Mouse (Mus musculus) splenic B cell, adult 2 months (primary cell): ENCODE data around the gene Mpo.

Experiments
- DNase-seq: peaks from one replicate; pipeline ENCODE4 v3.0.0-alpha.2; 2011; ENCODE audit warnings: low read depth, low spot score
- H3K27me3 ChIP-seq: 2 replicates; pipeline ENCODE4 v1.6.1; 2012; ENCODE audit warnings: mild to moderate bottlenecking, low read length, moderate library complexity, mixed read lengths; ENCODE audit not compliant: control insufficient read depth, poor library complexity, insufficient read depth, severe bottlenecking
- H3K36me3 ChIP-seq: 2 replicates; pipeline ENCODE4 v1.6.1; 2012; ENCODE audit warnings: mild to moderate bottlenecking, low read length, moderate library complexity, mixed read lengths; ENCODE audit not compliant: control insufficient read depth, poor library complexity, insufficient read depth, severe bottlenecking

Mpo gene

GRCm38 (mm10) chr11:87763511-87763987 lies 29.8 kb upstream of the Mpo start:
- no peaks in the 10 kb centered on the region for H3K36me3 ChIP-seq
- peak; percentile 62 for DNase-seq
- H3K27me3 ChIP-seq = no peaks in the 10 kb centered on the region; the same call in 1 of the 2 replicates

GRCm38 (mm10) chr11:87763988-87764876 lies 29.1 kb upstream of the Mpo start:
- Histone ChIP-seq H3K27me3 (no peaks in the 10 kb centered on the region; the same call in 1 of the 2 replicates), H3K36me3 (no peaks in the 10 kb centered on the region)
- DNase-seq = peak; percentile 72

- no peaks in the 10 kb centered on the region for H3K36me3 ChIP-seq
- DNase-seq = peak; percentile 17
These were observed 24.6 kb upstream of the Mpo start for GRCm38 (mm10) chr11:87768745-87769144.

GRCm38 (mm10) chr11:87770989-87771388 lies 22.4 kb upstream of the Mpo start:
- Histone ChIP-seq H3K36me3 (no peaks in the 10 kb centered on the region), H3K27me3 (no peaks in the 10 kb centered on the region)
- DNase-seq = peak; percentile 90

More at GRCm38 (mm10) chr11:87768745-87769144, 24.6 kb upstream of the Mpo start:
- H3K27me3 ChIP-seq = no peaks in the 10 kb centered on the region; the same call in 1 of the 2 replicates

GRCm38 (mm10) chr11:87772354-87772753 lies 21.0 kb upstream of the Mpo start:
- no peaks in the 10 kb centered on the region for H3K36me3 ChIP-seq
- DNase-seq = peak; percentile 12
- H3K27me3 ChIP-seq = no peaks in the 10 kb centered on the region

- Histone ChIP-seq H3K36me3 (no peaks in the 10 kb centered on the region), H3K27me3 (no peaks in the 10 kb centered on the region)
- peak; percentile 27 for DNase-seq
These were observed 15.1 kb upstream of the Mpo start for GRCm38 (mm10) chr11:87778100-87778765.

GRCm38 (mm10) chr11:87778915-87779314 lies 14.5 kb upstream of the Mpo start:
- no peaks in the 10 kb centered on the region for H3K27me3 ChIP-seq
- H3K36me3 ChIP-seq = no peaks in the 10 kb centered on the region
- peak; percentile 11 for DNase-seq

GRCm38 (mm10) chr11:87779392-87779791 lies 14.0 kb upstream of the Mpo start:
- Histone ChIP-seq H3K36me3 (no peaks in the 10 kb centered on the region), H3K27me3 (no peaks in the 10 kb centered on the region)
- peak; percentile 11 for DNase-seq

- no peaks in the 10 kb centered on the region for H3K36me3 ChIP-seq
- peak; percentile 12 for DNase-seq
- no peaks in the 10 kb centered on the region for H3K27me3 ChIP-seq
These were observed 13.3 kb upstream of the Mpo start for GRCm38 (mm10) chr11:87780130-87780529.

GRCm38 (mm10) chr11:87790088-87790487 lies 3.3 kb upstream of the Mpo start:
- DNase-seq = no peak
- Histone ChIP-seq H3K27me3 (no peaks in the 10 kb centered on the region), H3K36me3 (no peaks in the 10 kb centered on the region)

GRCm38 (mm10) chr11:87801711-87802275 lies 8.4 kb downstream of the Mpo start:
- H3K36me3 ChIP-seq = no peaks in the 10 kb centered on the region
- H3K27me3 ChIP-seq = no peaks in the 10 kb centered on the region
- no peak for DNase-seq

GRCm38 (mm10) chr11:87802621-87803020 lies 9.2 kb downstream of the Mpo start:
- Histone ChIP-seq H3K27me3 (no peaks in the 10 kb centered on the region), H3K36me3 (no peaks in the 10 kb centered on the region)
- DNase-seq = no peak

GRCm38 (mm10) chr11:87805448-87805847 lies 12.1 kb downstream of the Mpo start:
- DNase-seq = peak; percentile 65
- no peaks in the 10 kb centered on the region for H3K27me3 ChIP-seq

GRCm38 (mm10) chr11:87807433-87807832 lies 14.1 kb downstream of the Mpo start:
- Histone ChIP-seq H3K27me3 (no peaks in the 10 kb centered on the region), H3K36me3 (no peaks in the 10 kb centered on the region)
- no peak for DNase-seq

More at GRCm38 (mm10) chr11:87805448-87805847, 12.1 kb downstream of the Mpo start:
- H3K36me3 ChIP-seq = no peaks in the 10 kb centered on the region

GRCm38 (mm10) chr11:87808236-87808635 lies 14.9 kb downstream of the Mpo start:
- Histone ChIP-seq H3K36me3 (no peaks in the 10 kb centered on the region), H3K27me3 (no peaks in the 10 kb centered on the region)
- peak; percentile 33 for DNase-seq
